In the genomic region with DNA sequence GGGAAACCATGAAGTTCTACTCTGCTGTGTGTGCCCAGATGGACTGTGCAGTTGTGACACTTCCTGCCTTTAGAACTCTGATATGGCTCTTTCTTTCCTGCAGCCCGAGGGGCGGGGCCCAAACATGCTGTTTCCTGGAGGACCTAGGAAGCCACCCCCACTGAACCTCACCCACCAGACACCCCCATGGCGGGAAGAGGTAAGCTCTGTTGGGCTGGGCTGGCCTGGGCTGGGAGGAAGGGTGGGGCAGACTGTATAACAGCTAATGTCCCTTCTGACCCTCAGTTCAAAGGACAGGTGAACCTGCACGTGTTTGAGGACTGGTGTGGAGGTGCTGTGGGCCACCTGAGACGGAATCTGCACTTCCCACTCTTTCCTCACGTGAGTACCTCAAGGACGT, we compare ENCODE assay signal across 17 mouse cellular contexts. TPM values are rescaled to one million over a fixed set of nuclear protein-coding genes. Genes with fewer than 3 reads are reported as not detected.
DNase-seq lines count a peak whose midpoint lies in the region; ATAC-seq and TF ChIP-seq lines count a peak whose summit lies in the region.
"Had no signal": no experiment of that assay in that cellular context is flagged by ENCODE, and none has a peak within 500 bp of the region (broad histone marks: within the 10 kb centered on the region; RNA-seq: fewer than 3 reads in every experiment).

No protein-coding gene starts in this region.

- no peaks in the 10 kb centered on the region for H3K9me3 ChIP-seq in lung, postnatal 0 days (ENCODE audit: low read length)
- no peaks in the 10 kb centered on the region for H3K9me3 ChIP-seq in midbrain, embryonic 13.5 days
- H3K9me3 ChIP-seq: heart, embryonic 15.5 days; limb, embryonic 10.5 days; midbrain, embryonic 12.5 days; neural tube, embryonic 13.5 days had no signal

- 51% methylated on average over 7 of the region's 7 CpGs for WGBS in lung, postnatal 0 days
- 29% methylated on average over 7 of the region's 7 CpGs for WGBS in large intestine, adult 2 months
- WGBS in small intestine, adult 2 months, result 25% methylated on average over 7 of the region's 7 CpGs
- 90% methylated on average over 7 of the region's 7 CpGs for WGBS in midbrain, embryonic 13.5 days

- no peak for TF ChIP-seq CTCF in lung, postnatal 0 days (IDR thresholded peaks at IDR 0.05)
- no peak for TF ChIP-seq CTCF in small intestine, adult 2 months (IDR thresholded peaks at IDR 0.05; ENCODE audit: extremely low read depth, insufficient read length, insufficient replicate concordance, low read depth, low read length)

- no peak overlapping the region for H3K4me3 ChIP-seq in lung, postnatal 0 days (ENCODE audit: low read depth, low read length)
- peak overlapping the region; percentile 35 for H3K4me3 ChIP-seq in small intestine, adult 2 months (ENCODE audit: low read depth, low read length)
- H3K4me3 ChIP-seq in midbrain, embryonic 13.5 days (replicated peaks), result no peak overlapping the region
- H3K4me3 ChIP-seq: erythroblast, embryonic 14.5 days; heart, embryonic 15.5 days; layer of hippocampus, adult 2 months; limb, embryonic 10.5 days; midbrain, embryonic 12.5 days; neural tube, embryonic 13.5 days had no signal

- ATAC-seq in lung, postnatal 0 days, result peak; percentile 32
- ATAC-seq in midbrain, embryonic 13.5 days, result no peak
- ATAC-seq: hindbrain, postnatal 0 days had no signal

- no peak for DNase-seq in lung, postnatal 0 days (ENCODE audit: low spot score)
- no peak for DNase-seq in lung, postnatal 36 days
- peak; percentile 45 for DNase-seq in T-cell, adult 2 months (ENCODE audit: low spot score)
- peak; percentile 83 for DNase-seq in large intestine, adult 2 months (ENCODE audit: low read depth, low spot score)
- no peak for DNase-seq in ovary, postnatal 10 days (ENCODE audit: low spot score)
- no peak for DNase-seq in left cerebral cortex, adult 9 months (ENCODE audit: low spot score in 2 of 2)
- DNase-seq: cerebellum, postnatal 14 days had no signal

- no peak for TF ChIP-seq EP300 in lung, postnatal 0 days (IDR thresholded peaks at IDR 0.05)

- 0 out of 2 replicates have a peak, but pooled peaks cover 7% of the 10 kb centered on the region for H3K4me1 ChIP-seq in lung, postnatal 0 days (ENCODE audit: insufficient read depth, low read depth, low read length)
- H3K4me1 ChIP-seq in small intestine, adult 2 months (ENCODE audit: control insufficient read depth, insufficient read depth, insufficient read length, low read length), result peaks cover 31% of the 10 kb centered on the region
- H3K4me1 ChIP-seq in midbrain, embryonic 13.5 days (replicated peaks), result peaks cover 29% of the 10 kb centered on the region

- H3K36me3 ChIP-seq in lung, postnatal 0 days (ENCODE audit: insufficient read depth, low read length), result no peaks in the 10 kb centered on the region
- H3K36me3 ChIP-seq in small intestine, adult 2 months (ENCODE audit: control insufficient read depth, insufficient read depth, low read length), result no peaks in the 10 kb centered on the region; the same call in 1 of the 2 replicates
- H3K36me3 ChIP-seq in midbrain, embryonic 13.5 days, result peaks cover 59% of the 10 kb centered on the region
- H3K36me3 ChIP-seq: heart, embryonic 15.5 days had no signal

- H3K4me2 ChIP-seq in lung, postnatal 0 days (replicated peaks; ENCODE audit: low read depth, low read length), result no peak overlapping the region
- H3K4me2 ChIP-seq in midbrain, embryonic 13.5 days (replicated peaks), result no peak overlapping the region
- H3K4me2 ChIP-seq: heart, embryonic 15.5 days; midbrain, embryonic 12.5 days; neural tube, embryonic 13.5 days had no signal

- TF ChIP-seq POLR2A in small intestine, adult 2 months (IDR thresholded peaks at IDR 0.05; ENCODE audit: low read depth, low read length), result no peak

- no peak overlapping the region for H3K9ac ChIP-seq in lung, postnatal 0 days (replicated peaks; ENCODE audit: low read depth)
- H3K9ac ChIP-seq in midbrain, embryonic 13.5 days (replicated peaks), result no peak overlapping the region
- H3K9ac ChIP-seq: heart, embryonic 15.5 days; midbrain, embryonic 12.5 days had no signal

- no peak overlapping the region for H3K27ac ChIP-seq in lung, postnatal 0 days (ENCODE audit: low read length)
- H3K27ac ChIP-seq in small intestine, adult 2 months (ENCODE audit: insufficient read depth, low read depth, low read length), result peak overlapping the region; percentile 87
- no peak overlapping the region for H3K27ac ChIP-seq in midbrain, embryonic 13.5 days
- H3K27ac ChIP-seq: heart, embryonic 15.5 days; hindbrain, postnatal 0 days; layer of hippocampus, adult 2 months; limb, embryonic 10.5 days; midbrain, embryonic 12.5 days; neural tube, embryonic 13.5 days had no signal

- peaks cover 17% of the 10 kb centered on the region; the same call in 1 of the 2 replicates for H3K27me3 ChIP-seq in lung, postnatal 0 days (replicated peaks; ENCODE audit: insufficient read depth, low read length)
- no peaks in the 10 kb centered on the region for H3K27me3 ChIP-seq in small intestine, adult 2 months (ENCODE audit: control insufficient read depth, insufficient read depth, low read length)
- H3K27me3 ChIP-seq in midbrain, embryonic 13.5 days, result no peaks in the 10 kb centered on the region
- H3K27me3 ChIP-seq: midbrain, embryonic 12.5 days; neural tube, embryonic 13.5 days had no signal

RNA-seq across cellular contexts. Expression of gene B4galnt4, which starts 3.3 kb away (rescaled TPM):
- polyA plus RNA-seq in lung, postnatal 0 days (2015; fragmentation: Nextera tagmentation; extraction: Ambion mirVana), result 0.13 and 0.20 TPM in 2 replicates
- 15.8 and 22.3 TPM in 2 replicates for polyA plus RNA-seq in large intestine, adult 2 months (2012; rRNA removed)
- 5.4 and 15.8 TPM in 2 replicates for polyA plus RNA-seq in small intestine, adult 2 months (2012; rRNA removed)
- polyA plus RNA-seq in midbrain, embryonic 13.5 days (2015; fragmentation: Nextera tagmentation; extraction: Ambion mirVana), result 44.1 and 48.3 TPM in 2 replicates

RNA-seq across cellular contexts. Expression of gene Pkp3, which starts 13.8 kb away (rescaled TPM):
- polyA plus RNA-seq in lung, postnatal 0 days (2015; fragmentation: Nextera tagmentation; extraction: Ambion mirVana), result 14.4 and 15.3 TPM in 2 replicates
- 101 and 143 TPM in 2 replicates for polyA plus RNA-seq in large intestine, adult 2 months (2012; rRNA removed)
- 87.5 and 236 TPM in 2 replicates for polyA plus RNA-seq in small intestine, adult 2 months (2012; rRNA removed)
- 0.14 and 0.15 TPM in 2 replicates for polyA plus RNA-seq in midbrain, embryonic 13.5 days (2015; fragmentation: Nextera tagmentation; extraction: Ambion mirVana)

RNA-seq across cellular contexts. Expression of gene Gm17387, which starts 35.2 kb away (rescaled TPM):
- not detected in 2 replicates for polyA plus RNA-seq in lung, postnatal 0 days (2015; fragmentation: Nextera tagmentation; extraction: Ambion mirVana)
- polyA plus RNA-seq in large intestine, adult 2 months (2012; rRNA removed), result not detected in 2 replicates
- not detected in 2 replicates for polyA plus RNA-seq in small intestine, adult 2 months (2012; rRNA removed)
- polyA plus RNA-seq in midbrain, embryonic 13.5 days (2015; fragmentation: Nextera tagmentation; extraction: Ambion mirVana), result not detected in 2 replicates
- polyA plus RNA-seq: C2C12; erythroblast, embryonic 14.5 days; heart, embryonic 15.5 days; hindbrain, postnatal 0 days; limb, embryonic 10.5 days; midbrain, embryonic 12.5 days; neural tube, embryonic 13.5 days had no signal

RNA-seq across cellular contexts. Expression of gene Sigirr, which starts 36.2 kb away (rescaled TPM):
- 27.1 and 30.5 TPM in 2 replicates for polyA plus RNA-seq in lung, postnatal 0 days (2015; fragmentation: Nextera tagmentation; extraction: Ambion mirVana)
- 41.3 and 41.8 TPM in 2 replicates for polyA plus RNA-seq in large intestine, adult 2 months (2012; rRNA removed)
- 19.8 and 38.3 TPM in 2 replicates for polyA plus RNA-seq in small intestine, adult 2 months (2012; rRNA removed)
- 1.8 and 2.6 TPM in 2 replicates for polyA plus RNA-seq in midbrain, embryonic 13.5 days (2015; fragmentation: Nextera tagmentation; extraction: Ambion mirVana)

RNA-seq across cellular contexts. Expression of gene Ifitm6, which starts 46.5 kb away (rescaled TPM):
- polyA plus RNA-seq in lung, postnatal 0 days (2015; fragmentation: Nextera tagmentation; extraction: Ambion mirVana), result 7.4 and 7.7 TPM in 2 replicates
- polyA plus RNA-seq in large intestine, adult 2 months (2012; rRNA removed), result 6.3 and 8.3 TPM in 2 replicates
- 2.5 and 3.1 TPM in 2 replicates for polyA plus RNA-seq in small intestine, adult 2 months (2012; rRNA removed)
- 0.51 and 0.54 TPM in 2 replicates for polyA plus RNA-seq in midbrain, embryonic 13.5 days (2015; fragmentation: Nextera tagmentation; extraction: Ambion mirVana)
- polyA plus RNA-seq: erythroblast, embryonic 14.5 days; limb, embryonic 10.5 days had no signal

Comparison
In these comparisons a context has a peak if more than half of its experiments do, and no peak if none do; other contexts are left out.
1. DNase-seq: peak in T-cell, adult 2 months (single experiment) and large intestine, adult 2 months (single experiment); none in lung, postnatal 0 days (single experiment), lung, postnatal 36 days (single experiment), ovary, postnatal 10 days (single experiment) and left cerebral cortex, adult 9 months (0 of 2).
2. RNA of gene Pkp3, which starts 13.8 kb away (polyA plus RNA-seq): 87.5 to 236 TPM in small intestine, adult 2 months, 101 to 143 TPM in large intestine, adult 2 months and 14.4 to 15.3 TPM in lung, postnatal 0 days; 0.14 to 0.15 TPM in midbrain, embryonic 13.5 days; every median in the first group is over 10 times any median in the second.